Mouse (Mus musculus) large intestine, adult 2 months (tissue): ENCODE results near the gene 1190005I06Rik. TPM values are rescaled to one million over a fixed set of nuclear protein-coding genes. Genes with fewer than 3 reads are reported as not detected.
A peak's percentile ranks its signal among the peaks of the same experiment; 100 is the strongest.

ENCODE experiments used
- DNase-seq: peaks from one replicate; pipeline ENCODE4 v3.0.0-alpha.2; 2012; ENCODE audit warnings: low read depth, low spot score
- WGBS: fragments of 180-500 bp; shearing (Covaris S2); methylation state at CpG from one replicate; pipeline ENCODE4 v1.1.7; 2018; 5-methylcytosine and 5-hydroxymethylcytosine counted together
- polyA plus RNA-seq: library from polyadenylated mRNA; depleted of rRNA; stranded (reverse); fragments of >200 nt; gene quantifications from 2 replicates; pipeline ENCODE4 v1.2.3, GENCODE M21; 2012

1190005I06Rik gene
- polyA plus RNA-seq, 1 experiment: 2.6 TPM

DNA sequence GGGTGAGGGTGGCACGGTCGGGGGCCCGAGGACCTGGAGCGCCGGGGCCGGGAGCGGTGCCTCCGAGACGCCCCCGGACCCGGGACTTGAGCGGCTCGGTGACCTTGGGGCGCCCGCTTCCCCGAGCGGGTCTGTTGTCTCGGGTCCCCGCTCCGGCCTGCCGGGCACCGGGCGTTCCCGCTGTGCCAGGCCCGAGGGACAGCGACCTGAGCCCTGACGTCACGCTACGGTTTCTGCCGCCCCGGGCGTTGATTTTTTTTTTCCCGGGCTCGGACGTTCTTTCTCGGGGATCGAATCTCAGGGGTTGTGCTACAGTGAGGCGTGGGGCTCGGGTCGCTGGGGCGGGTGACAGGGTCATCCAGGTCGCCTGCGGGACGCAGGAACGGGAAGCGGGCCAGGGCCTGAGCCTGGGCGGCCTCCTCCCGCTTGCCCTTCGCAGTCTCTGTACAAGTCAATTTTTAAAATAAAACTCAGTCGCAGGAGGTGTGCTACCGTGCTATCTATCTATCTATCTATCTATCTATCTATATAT lies 21.0 kb upstream of the 1190005I06Rik start, which contains the start of gene Emc8:
TSS of gene Emc8 (minus strand) at position 200 of the 532 bp plus-strand sequence.
- WGBS: under 1% methylated on average over 51 of the region's 51 CpGs
- no peak for DNase-seq

DNA sequence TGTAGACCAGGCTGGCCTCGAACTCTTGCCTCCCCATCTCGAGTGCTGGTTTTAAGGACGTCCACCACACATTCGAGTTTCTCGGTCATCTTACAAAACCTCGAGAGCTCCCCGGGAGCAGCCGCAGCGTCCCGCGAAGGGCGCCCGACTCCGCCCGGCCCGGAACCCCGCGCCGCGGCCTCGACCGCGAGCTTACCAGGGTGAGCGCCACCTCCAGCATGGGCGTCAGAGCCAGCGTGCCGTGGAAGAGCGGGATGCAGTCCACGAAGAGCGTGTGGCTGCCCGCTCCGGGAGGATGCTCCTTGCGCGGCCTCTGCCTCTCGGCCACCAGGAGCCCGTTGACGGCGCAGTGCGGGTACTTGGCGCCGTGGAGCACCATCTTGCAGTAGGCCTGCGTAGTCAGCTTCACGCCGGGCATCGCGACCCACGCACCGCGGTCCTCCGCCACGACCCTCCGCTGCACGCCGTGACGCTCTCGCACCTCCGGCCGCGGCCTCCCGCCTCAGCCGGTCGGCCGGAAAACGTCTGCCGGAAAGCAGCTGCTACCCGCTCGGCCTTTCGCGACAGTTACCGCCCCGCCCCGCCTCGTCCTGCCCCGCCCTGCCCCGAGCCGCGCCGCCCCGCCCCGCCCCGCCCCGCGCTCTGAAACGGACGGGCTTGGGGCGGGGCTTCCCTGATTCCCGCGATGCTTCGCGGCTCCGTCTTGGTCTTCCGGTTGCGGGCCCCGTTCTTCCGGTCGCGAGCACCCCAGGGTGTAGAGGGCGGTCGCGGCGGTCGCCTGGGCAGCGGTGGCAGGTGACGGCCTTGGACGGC lies 20.3 kb upstream of the 1190005I06Rik start, which contains the start of the genes Gm27021 and Cox4i1:
TSS of gene Gm27021 (minus strand) at position 519 of the 813 bp plus-strand sequence.
TSS of gene Cox4i1 (plus strand) at position 662 of the 813 bp plus-strand sequence.
- under 1% methylated on average over 105 of the region's 105 CpGs for WGBS
- peak; percentile 54 for DNase-seq

DNA sequence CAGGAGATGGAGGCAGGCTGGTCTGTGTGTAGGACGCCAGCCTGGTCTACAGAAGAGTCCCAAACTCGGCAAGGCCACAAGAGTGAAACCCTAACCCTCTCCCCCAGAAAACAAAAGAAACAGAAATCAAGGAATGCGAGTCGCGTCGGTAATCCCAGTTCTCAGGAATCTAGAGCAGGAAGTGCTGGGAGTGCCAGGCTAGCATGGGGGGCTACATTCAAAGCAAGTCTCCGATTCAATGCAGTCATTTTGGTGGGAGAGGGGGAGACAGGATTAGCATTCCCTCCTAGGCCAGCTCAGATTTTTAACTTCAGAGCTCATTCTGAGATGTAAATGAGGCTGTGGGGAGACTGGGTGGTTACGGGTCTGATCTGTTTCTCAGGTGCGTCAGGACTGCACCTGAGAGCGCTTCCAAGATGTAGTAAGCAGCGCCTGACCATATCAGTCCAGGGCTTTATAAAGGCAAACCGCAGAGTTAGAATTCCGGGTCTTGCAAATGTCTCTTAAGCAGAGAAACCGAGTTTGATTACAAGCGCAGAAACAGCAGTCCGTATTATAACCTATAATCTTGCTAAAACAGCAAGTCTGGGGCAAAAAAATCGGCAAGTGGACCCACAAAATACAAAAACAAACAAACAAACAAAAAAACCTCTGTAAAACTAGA lies 19.5 kb upstream of the 1190005I06Rik start:
- DNase-seq: no peak
- WGBS: 5% methylated on average over 17 of the region's 17 CpGs

DNA sequence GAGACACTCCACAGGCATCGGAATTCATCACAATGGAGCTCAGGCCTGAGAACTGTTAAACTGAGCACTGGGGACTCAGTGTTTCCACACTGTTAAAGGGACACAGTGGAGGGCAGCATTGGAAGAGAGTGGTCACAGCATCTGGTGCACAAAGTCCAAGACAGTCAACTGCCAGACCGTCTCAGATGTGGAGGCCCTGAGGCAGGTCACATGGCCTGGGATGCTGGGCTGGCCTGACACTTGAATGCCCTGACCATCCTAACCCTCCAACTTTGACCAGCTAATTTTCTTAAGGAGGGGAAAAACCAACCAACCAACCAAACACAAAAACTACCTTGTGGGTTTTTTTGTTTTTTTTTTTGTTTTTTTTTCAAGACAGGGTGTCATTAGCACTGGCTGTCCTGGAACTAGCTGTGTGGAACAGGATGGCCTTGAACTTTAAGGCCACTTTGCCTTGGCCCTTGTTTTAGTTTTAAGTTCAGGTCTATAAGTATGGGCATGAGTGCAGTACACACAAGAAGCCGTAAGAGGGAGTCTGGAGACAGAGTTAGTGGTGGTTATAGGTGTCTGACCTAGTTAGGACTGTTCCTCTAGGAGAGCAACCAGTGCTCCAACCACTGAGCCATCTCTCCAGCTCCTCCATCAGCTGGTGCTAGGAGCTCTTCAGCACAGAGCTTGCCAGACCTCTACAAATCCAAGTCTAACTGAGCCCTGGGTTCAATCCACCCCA lies 18.5 kb upstream of the 1190005I06Rik start:
- no peak for DNase-seq
- WGBS: 69% methylated on average over 3 of the region's 3 CpGs

DNA sequence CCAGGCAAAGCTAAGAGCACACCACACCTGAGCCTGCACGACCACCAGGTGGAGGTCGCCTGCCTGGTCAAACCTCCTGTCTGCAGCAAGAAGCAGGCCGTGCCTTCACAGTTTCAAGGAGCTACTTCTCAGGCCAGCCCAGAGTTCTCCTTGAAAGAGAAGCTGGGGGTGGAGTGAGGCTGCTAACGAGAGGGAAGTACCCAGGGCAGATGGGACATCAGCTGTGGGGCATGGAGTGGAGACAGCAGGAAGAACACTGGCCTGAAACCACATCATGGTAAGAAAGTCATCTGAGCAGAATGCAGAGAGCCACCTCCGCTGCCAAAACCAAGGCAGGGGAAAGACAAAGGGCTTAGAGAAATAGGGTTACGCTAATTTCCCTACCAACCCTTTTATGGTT lies 17.1 kb upstream of the 1190005I06Rik start:
- DNase-seq: no peak
- WGBS: 81% methylated on average over 6 of the region's 6 CpGs

DNA sequence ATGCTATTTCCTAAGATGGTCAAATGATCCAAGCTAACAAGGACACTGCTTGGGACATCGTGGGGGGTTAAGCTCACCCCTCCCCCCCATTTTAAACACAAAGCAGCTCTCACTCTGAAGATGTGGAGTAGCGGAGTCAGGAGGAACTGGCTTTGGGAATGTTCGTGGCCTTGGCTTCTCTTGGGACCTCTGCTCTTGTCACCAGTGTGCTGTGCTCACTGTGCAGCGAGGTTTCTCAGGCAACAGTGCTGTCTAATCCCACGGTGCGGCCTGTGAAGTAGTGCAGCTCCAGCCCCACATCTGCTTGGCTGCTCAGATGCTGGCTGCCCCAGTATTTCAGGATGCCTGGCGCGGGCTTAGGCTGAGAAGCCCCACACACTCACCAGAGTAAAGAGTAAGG lies 10.0 kb upstream of the 1190005I06Rik start:
- DNase-seq: no peak
- 92% methylated on average over 8 of the region's 8 CpGs for WGBS

DNA sequence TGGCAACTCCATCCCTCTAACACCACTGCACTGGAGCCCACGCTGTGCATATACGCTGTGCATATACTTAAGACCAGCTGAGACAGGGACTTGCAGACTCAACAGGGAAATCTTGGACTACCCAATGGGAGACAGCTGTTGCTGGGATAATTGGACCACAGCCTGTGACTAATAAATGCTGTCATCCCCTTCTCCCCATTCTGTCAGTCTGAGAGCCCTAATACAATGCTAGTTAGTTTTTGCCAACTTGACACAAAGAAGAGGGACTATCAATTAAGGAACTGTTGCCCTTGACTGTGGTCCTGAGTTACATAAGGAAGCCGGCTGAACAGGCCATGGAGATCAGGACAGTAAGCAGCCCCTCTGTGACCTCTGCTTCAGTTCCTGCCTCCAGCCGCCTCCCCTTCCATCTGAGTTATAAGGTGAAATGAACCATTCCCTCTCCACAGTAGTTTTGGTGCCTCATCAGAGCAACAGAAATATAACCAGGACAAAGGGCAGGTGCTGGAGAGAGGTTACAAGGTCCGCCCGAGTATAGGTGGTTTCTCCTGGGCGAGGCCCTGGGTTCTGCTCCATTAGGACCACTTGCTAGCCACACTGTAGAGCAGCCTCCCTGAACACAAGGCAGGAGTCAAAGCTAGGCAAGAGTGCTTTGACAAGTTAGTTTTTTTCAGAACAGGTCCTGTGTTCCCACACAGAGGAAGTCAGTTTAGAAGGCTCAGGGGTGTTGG lies 9.1 kb upstream of the 1190005I06Rik start:
- 65% methylated on average over 7 of the region's 7 CpGs for WGBS
- DNase-seq: no peak

DNA sequence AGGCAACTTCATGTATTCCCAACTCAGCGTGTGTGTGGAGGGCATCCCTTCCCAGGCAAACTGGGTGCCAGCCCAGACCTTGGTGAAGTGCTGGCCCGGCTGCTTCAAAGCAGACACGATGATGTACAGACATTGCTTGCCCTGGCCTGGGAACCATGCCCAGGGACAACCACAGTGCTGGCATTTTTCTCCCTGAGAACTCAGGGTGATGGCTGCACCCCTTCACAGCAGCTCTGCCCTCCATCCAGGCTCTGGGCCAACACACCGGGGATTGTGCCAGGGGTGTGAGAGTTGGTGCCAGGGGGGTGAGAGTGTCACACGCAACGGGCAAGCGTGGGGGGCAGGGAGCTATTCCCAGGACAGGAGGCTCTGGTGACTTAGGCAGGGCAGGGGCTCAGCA lies 2.8 kb downstream of the 1190005I06Rik start:
- no peak for DNase-seq
- WGBS: 48% methylated on average over 7 of the region's 7 CpGs

DNA sequence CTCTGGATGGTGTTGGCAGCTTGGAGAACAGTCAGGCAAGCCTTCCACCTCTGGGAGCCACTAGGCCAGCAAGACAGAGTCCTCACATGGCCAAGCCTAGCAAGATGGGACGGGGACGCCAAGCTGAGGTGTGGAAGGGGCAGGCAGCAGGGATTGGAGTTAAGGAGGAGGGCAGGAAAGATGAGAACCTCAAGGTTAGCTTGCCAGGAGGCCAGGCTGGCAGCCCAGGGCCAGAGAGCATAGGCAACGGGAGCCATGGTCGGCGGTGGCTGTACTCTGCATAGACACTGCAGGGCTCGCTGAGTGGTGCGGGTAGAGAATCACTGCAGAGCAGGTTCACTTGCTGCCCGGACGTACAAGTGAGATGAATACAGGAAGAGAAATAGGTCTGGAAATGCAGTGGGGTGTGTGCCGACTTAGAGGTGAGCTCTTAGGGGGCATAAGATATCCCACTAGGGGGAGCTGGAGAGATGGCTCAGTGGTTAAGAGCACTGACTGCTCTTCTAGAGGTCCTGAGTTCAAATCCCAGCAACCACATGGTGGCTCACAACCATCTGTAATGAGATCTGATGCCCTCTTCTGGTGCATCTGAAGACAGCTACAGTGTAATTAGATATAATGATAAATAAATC lies 5.3 kb downstream of the 1190005I06Rik start:
- DNase-seq: no peak
- 80% methylated on average over 10 of the region's 10 CpGs for WGBS

DNA sequence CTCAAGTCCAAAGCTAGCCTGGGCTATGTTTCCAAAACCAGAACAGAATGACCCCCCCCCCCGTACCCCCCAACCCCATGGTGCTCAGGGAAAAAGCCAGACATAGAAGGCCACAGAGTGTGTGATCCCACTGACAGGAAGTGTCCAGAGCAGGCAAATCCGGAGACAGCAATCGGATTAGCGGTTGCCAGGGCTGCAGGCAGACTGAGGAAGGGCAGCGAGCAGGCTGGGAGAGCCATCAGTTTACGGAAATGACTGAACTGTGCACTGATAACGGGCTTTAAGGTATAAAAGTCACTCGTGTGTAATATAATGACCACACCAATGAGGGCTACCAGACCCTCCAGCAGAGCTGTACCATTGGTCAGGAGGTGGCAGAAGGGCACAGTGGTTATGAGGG lies 6.2 kb downstream of the 1190005I06Rik start:
- 43% methylated on average over 8 of the region's 8 CpGs for WGBS
- no peak for DNase-seq

DNA sequence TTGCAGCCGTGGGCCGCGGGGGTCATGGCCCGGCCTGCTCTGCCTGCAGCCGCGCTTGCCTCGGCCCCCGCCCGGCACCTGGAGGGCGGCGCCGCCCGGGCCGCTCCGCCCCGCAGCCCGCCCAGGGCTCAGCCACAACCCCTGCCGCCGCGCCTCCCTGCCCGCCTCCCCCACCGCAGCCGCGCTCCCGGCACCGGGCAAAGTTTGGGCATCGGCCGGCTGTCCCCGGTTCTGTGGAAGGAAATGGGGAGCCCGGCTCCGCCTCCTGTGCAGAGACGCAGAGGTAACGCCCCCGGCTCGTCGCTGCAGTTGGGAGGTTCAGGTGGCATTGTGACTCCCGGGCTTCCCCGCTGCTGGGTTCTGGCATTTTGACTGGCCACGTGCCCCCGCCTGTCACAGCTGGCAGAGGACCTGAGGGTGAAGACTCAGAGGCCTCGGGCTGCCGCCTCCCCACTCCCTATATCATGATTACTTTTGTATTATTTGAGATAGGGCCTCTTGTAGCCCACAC lies 13.0 kb downstream of the 1190005I06Rik start:
- under 1% methylated on average over 38 of the region's 42 CpGs for WGBS
- DNase-seq: peak; percentile 37

DNA sequence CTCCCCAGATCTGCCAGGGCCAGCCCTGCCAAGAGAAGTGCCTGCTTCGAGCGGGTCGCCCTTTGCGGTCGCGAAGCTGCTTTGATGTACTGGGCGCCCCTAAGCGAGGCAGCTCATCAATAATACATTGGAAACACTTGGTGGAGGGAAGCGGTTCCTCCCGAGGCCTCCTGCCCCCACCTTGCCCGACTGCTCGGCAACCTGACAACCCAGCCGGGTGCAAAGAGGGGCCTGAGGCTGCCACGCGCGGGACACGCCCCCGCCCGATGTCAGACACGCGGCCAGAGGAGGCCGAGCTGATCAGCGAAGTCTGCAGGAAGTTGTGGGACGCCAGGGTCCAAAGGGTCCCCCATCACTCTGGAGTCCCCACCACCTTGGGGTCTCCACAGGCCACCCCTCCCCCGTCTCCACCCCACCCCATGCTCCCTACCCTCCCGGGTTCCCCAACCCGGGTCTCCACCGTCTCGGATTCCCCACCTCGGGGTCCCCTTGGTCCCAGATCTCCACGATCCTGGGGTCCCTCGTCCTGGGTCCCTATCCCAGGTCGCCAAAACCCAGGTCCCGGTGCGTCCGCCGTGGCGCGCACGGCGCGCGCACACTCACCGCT lies 13.7 kb downstream of the 1190005I06Rik start:
- 4% methylated on average over 44 of the region's 44 CpGs for WGBS
- DNase-seq: no peak

DNA sequence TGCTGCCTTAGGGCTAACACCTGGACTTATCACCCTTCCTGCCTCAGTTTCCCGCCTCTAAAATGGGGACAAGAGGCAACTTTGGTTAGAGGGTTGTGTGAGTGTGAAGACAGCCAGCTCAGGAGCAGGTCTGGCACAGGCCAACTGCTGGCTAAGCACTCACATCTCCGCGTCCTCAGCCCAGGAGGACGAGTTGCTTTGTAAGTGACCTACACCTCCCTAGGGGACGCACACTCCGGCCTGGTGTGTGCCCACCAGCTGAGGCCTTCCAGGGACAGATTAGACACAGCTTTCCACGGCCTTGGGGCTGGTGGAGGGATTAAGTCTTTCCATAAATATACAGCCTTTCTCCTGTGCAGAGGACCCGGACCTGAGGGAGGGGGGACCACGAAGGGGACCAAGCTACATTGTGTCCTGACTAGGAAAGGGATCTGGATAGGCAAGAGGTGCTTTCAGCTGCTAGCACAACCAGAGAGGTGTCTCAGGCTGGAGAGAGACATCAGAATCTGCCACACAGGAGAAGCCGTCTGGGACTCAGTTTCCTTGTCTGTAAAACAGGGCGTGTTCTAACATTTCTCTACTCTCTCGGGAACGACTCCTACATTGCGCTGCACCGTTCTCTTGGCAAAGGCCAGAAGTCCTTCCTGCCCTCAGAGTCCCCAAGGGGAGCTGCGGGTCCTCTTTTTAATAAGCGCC lies 14.3 kb downstream of the 1190005I06Rik start:
- 54% methylated on average over 17 of the region's 17 CpGs for WGBS

DNA sequence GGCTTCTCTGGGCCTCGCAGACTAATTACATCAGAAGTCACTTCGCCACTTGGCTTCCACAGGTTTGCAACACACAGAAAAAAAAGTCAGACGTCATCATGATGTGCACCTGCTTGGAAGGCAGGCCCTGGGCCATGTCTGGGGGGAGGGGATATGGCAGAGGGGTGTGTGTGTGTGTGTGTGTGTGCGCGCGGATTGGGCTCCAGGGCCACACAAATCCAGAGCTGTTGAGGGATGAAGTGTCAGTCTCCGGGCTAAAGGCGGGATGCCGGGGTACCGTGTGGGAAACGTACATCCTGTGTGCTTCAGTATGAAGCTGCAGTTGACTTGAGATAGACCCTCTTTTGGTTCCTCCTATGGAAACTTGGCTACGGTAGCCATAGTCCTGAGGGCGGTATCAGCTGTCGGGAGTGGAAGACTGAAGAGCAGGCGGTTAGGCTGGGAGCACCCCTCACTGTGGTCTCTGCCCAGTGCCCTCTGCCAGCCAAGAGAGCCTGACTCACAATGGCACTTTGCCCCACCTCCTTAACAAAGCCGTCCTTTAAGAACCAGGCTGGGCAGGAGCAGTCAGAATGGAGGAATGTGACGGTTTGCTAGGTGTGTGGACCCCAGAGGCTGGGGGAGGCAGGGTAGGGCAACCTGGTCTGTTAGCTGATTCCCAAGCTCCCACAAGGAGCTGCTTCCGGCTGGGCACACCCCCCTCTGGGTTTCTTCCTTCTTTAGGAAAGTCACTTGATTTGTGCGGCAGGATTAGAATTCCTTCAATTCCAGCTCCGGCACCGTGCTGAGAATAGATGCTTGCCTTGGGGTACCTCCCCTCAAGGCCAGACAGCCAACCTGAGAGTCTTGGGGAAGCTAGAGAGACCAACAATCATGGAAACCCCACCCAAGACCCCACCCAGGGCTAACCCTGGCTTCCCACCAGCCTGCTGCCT lies 15.7 kb downstream of the 1190005I06Rik start:
- DNase-seq: no peak
- WGBS: 81% methylated on average over 21 of the region's 21 CpGs

More for the DNA sequence above, 14.3 kb downstream of the 1190005I06Rik start:
- DNase-seq: no peak

DNA sequence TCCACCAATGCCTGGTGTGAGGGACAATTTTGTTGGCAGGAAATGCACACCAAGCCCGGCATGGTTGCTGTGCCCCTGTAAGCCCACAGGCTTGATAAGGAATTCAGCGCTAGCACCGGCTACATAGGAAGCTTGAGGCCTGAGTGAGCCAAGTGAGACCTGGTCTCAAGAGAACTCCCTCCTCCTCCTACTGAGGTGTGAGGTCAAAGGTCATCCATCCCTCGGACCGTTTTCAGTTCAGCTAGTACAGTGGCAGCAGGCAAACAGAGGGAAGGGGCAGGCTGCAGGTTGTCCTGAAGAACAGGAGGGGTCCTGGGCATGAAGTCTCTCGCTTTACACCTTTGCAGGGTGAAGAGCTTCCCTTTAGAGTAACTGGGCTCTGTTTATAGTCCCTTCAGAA lies 16.6 kb downstream of the 1190005I06Rik start:
- 62% methylated on average over 6 of the region's 6 CpGs for WGBS
- no peak for DNase-seq

DNA sequence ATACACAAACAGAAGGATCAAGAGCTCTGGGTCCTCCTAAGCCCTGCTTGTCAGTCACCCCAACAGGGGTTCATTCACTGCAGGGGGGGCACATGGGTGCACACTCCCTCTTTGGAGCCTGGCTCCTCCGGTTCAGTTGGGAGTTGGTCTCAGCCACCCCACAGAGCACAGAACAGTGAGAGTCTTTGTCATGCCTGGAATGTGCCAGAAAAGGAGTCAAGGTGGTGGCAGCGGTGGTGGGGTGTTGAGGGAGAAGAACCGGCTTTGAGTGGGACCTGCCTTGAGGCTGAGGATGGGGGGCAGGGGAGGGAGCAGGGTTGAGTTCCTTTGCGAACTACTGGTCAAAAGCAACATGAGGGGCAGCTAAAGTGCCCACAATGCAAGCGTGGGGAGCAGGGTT lies 17.4 kb downstream of the 1190005I06Rik start:
- DNase-seq: no peak
- WGBS: 61% methylated on average over 5 of the region's 5 CpGs

DNA sequence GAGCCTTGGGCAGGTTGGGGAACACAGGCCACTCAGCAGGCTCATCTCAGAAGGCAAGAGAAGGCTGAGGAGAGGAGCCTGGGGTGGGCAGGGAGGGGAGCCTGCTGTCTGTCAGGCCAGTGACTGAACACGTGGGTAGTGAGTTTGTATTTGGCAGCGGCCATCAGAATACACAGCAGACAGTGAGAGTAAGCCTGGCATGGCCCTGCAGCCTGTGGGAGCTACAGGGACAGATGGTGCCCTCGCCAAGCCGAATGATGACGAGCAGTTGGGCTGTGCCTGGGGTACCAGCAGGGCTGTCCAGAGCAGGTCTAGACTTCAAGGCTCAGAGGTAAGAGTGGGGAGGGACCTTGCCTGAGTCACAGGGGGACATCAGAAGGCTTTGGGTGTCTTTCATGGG lies 20.1 kb downstream of the 1190005I06Rik start:
- WGBS: 86% methylated on average over 5 of the region's 5 CpGs
- no peak for DNase-seq
